Mouse (Mus musculus) ES-Bruce4 (cell line): ENCODE measurements around the gene Hist1h3f.

ENCODE experiments used
- CTCF ChIP-seq: IDR thresholded peaks from one replicate; pipeline ENCODE4 v1.8.1; 2011; ENCODE audit warnings: low read depth, low read length
- EP300 ChIP-seq: IDR thresholded peaks from 2 replicates; pipeline ENCODE4 v1.6.1; 2011; ENCODE audit warnings: low read depth, low read length; ENCODE audit not compliant: insufficient read depth
- POLR2A ChIP-seq: IDR thresholded peaks from one replicate; pipeline ENCODE4 v1.8.1; 2011; ENCODE audit warnings: low read length; ENCODE audit not compliant: insufficient read depth

- TF ChIP-seq CTCF (no peak), EP300 (no peak), POLR2A (no peak)
Observed at GRCm38 (mm10) chr13:23495526-23495925, 48.3 kb upstream of the Hist1h3f start.
